Mouse (Mus musculus) midbrain, embryonic 12.5 days (tissue): ENCODE measurements at regions not wholly inside any gene's neighbourhood (a gene's known extent, or its start where the extent isn't known, plus 50 kb on each side); places are given as distances from the start of the nearest gene placed in this dataset.

Experiments
- ATAC-seq: fragments of 200-750 bp; cut with Nextera tagmentation; 2 replicates; pipeline ENCODE4 v1.8.0; 2017; ENCODE audit warnings: low read depth, moderate TSS enrichment, moderate library complexity; ENCODE audit not compliant: low FRiP score
- H3K27ac ChIP-seq: fragments of 300-500 bp; sonication (generic); replicated peaks from 2 replicates; pipeline ENCODE4 v1.5.1; 2016; ENCODE audit warnings: mild to moderate bottlenecking
- H3K27me3 ChIP-seq: fragments of 300-500 bp; sonication (generic); 2 replicates; pipeline ENCODE4 v1.6.1; 2016; ENCODE audit warnings: mild to moderate bottlenecking
- H3K36me3 ChIP-seq: fragments of 300-500 bp; sonication (generic); 2 replicates; pipeline ENCODE4 v1.6.1; 2016
- H3K4me1 ChIP-seq: fragments of 300-500 bp; sonication (generic); 2 replicates; pipeline ENCODE4 v1.6.1; 2016
- H3K4me2 ChIP-seq: fragments of 300-500 bp; sonication (generic); replicated peaks from 2 replicates; pipeline ENCODE4 v1.6.1; 2016; ENCODE audit warnings: mild to moderate bottlenecking, moderate library complexity
- H3K4me3 ChIP-seq: fragments of 300-500 bp; sonication (generic); 2 replicates; pipeline ENCODE4 v1.5.1; 2016; ENCODE audit warnings: mild to moderate bottlenecking
- H3K9ac ChIP-seq: fragments of 300-500 bp; sonication (generic); replicated peaks from 2 replicates; pipeline ENCODE4 v1.6.1; 2016; ENCODE audit warnings: mild to moderate bottlenecking, moderate library complexity
- H3K9me3 ChIP-seq: fragments of 300-500 bp; sonication (generic); 2 replicates; pipeline ENCODE4 v1.6.1; 2016; ENCODE audit warnings: mild to moderate bottlenecking
- WGBS: fragments of 180-500 bp; shearing (Covaris S2); methylation state at CpG from one replicate; pipeline ENCODE4 v1.1.7; 2016; 5-methylcytosine and 5-hydroxymethylcytosine counted together

- WGBS: 60% methylated on average over 3 of the region's 3 CpGs
- no peak overlapping the region for H3K4me3 ChIP-seq
- no peak for ATAC-seq
Measured at GRCm38 (mm10) chr2:159501039-159501438, 706.4 kb downstream of the Dhx35 start.

GRCm38 (mm10) chr2:159519066-159519465, 724.5 kb downstream of the Dhx35 start:
- Histone ChIP-seq H3K4me1 (no peaks in the 10 kb centered on the region), H3K27me3 (no peaks in the 10 kb centered on the region), H3K4me3 (no peak overlapping the region), H3K4me2 (no peak overlapping the region), H3K9ac (no peak overlapping the region), H3K36me3 (no peaks in the 10 kb centered on the region), H3K9me3 (no peaks in the 10 kb centered on the region), H3K27ac (no peak overlapping the region)
- no peak for ATAC-seq
- 79% methylated on average over 4 of the region's 4 CpGs for WGBS

More at GRCm38 (mm10) chr2:159501039-159501438, 706.4 kb downstream of the Dhx35 start:
- Histone ChIP-seq H3K27me3 (no peaks in the 10 kb centered on the region), H3K27ac (no peak overlapping the region), H3K9me3 (no peaks in the 10 kb centered on the region), H3K4me1 (no peaks in the 10 kb centered on the region), H3K9ac (no peak overlapping the region), H3K36me3 (no peaks in the 10 kb centered on the region), H3K4me2 (no peak overlapping the region)

- H3K9ac ChIP-seq: no peak overlapping the region
- H3K36me3 ChIP-seq: no peaks in the 10 kb centered on the region
- no peaks in the 10 kb centered on the region for H3K9me3 ChIP-seq
- H3K4me2 ChIP-seq: no peak overlapping the region
- H3K4me3 ChIP-seq: no peak overlapping the region
- H3K27me3 ChIP-seq: no peaks in the 10 kb centered on the region
- WGBS: 84% methylated on average over 2 of the region's 2 CpGs
- no peaks in the 10 kb centered on the region for H3K4me1 ChIP-seq
- no peak overlapping the region for H3K27ac ChIP-seq
- no peak for ATAC-seq
Measured at GRCm38 (mm10) chr2:159523739-159524138, 729.1 kb downstream of the Dhx35 start.

- Histone ChIP-seq H3K36me3 (no peaks in the 10 kb centered on the region), H3K4me1 (no peaks in the 10 kb centered on the region), H3K9me3 (no peaks in the 10 kb centered on the region), H3K27ac (no peak overlapping the region), H3K4me3 (no peak overlapping the region), H3K9ac (no peak overlapping the region), H3K27me3 (no peaks in the 10 kb centered on the region), H3K4me2 (no peak overlapping the region)
- 73% methylated on average over 2 of the region's 2 CpGs for WGBS
- ATAC-seq: no peak
Measured at GRCm38 (mm10) chr2:159534951-159535350, 740.3 kb downstream of the Dhx35 start.

GRCm38 (mm10) chr2:159539261-159539660, 744.7 kb downstream of the Dhx35 start:
- Histone ChIP-seq H3K27me3 (no peaks in the 10 kb centered on the region), H3K9me3 (no peaks in the 10 kb centered on the region), H3K4me2 (no peak overlapping the region), H3K27ac (no peak overlapping the region), H3K4me3 (no peak overlapping the region), H3K36me3 (no peaks in the 10 kb centered on the region), H3K4me1 (no peaks in the 10 kb centered on the region), H3K9ac (no peak overlapping the region)
- ATAC-seq: no peak

- Histone ChIP-seq H3K4me3 (no peak overlapping the region), H3K4me1 (no peaks in the 10 kb centered on the region), H3K9me3 (no peaks in the 10 kb centered on the region), H3K4me2 (no peak overlapping the region), H3K27ac (no peak overlapping the region), H3K27me3 (no peaks in the 10 kb centered on the region), H3K9ac (no peak overlapping the region), H3K36me3 (no peaks in the 10 kb centered on the region)
- no peak for ATAC-seq
- WGBS: 94% methylated on average over 3 of the region's 3 CpGs
Measured at GRCm38 (mm10) chr2:159557567-159557966, 763.0 kb downstream of the Dhx35 start.

- H3K27me3 ChIP-seq: no peaks in the 10 kb centered on the region; the same call in 1 of the 2 replicates
- no peak for ATAC-seq
- H3K4me2 ChIP-seq: no peak overlapping the region
- 91% methylated on average over 4 of the region's 4 CpGs for WGBS
- H3K9ac ChIP-seq: no peak overlapping the region
- H3K4me3 ChIP-seq: no peak overlapping the region
- H3K27ac ChIP-seq: no peak overlapping the region
- no peaks in the 10 kb centered on the region for H3K9me3 ChIP-seq
- no peaks in the 10 kb centered on the region for H3K4me1 ChIP-seq
- no peaks in the 10 kb centered on the region for H3K36me3 ChIP-seq
Measured at GRCm38 (mm10) chr2:159565255-159565654, 768.7 kb downstream of the Gm826 start.

- no peak for ATAC-seq
- WGBS: 88% methylated on average over 5 of the region's 5 CpGs
- no peaks in the 10 kb centered on the region for H3K36me3 ChIP-seq
- H3K9me3 ChIP-seq: no peaks in the 10 kb centered on the region
- no peaks in the 10 kb centered on the region; the same call in 1 of the 2 replicates for H3K27me3 ChIP-seq
- no peak overlapping the region for H3K27ac ChIP-seq
- H3K4me2 ChIP-seq: no peak overlapping the region
- no peak overlapping the region for H3K9ac ChIP-seq
- no peak overlapping the region for H3K4me3 ChIP-seq
- H3K4me1 ChIP-seq: no peaks in the 10 kb centered on the region
Measured at GRCm38 (mm10) chr2:159565921-159566320, 768.0 kb downstream of the Gm826 start.

GRCm38 (mm10) chr2:159566461-159566860, 767.5 kb downstream of the Gm826 start:
- 81% methylated on average over 5 of the region's 5 CpGs for WGBS

GRCm38 (mm10) chr2:159568391-159568790, 765.6 kb downstream of the Gm826 start:
- Histone ChIP-seq H3K4me1 (no peaks in the 10 kb centered on the region), H3K9ac (no peak overlapping the region), H3K27me3 (no peaks in the 10 kb centered on the region; the same call in 1 of the 2 replicates), H3K4me2 (no peak overlapping the region), H3K4me3 (no peak overlapping the region), H3K36me3 (no peaks in the 10 kb centered on the region), H3K27ac (no peak overlapping the region), H3K9me3 (no peaks in the 10 kb centered on the region)
- no peak for ATAC-seq
- WGBS: 87% methylated on average over 4 of the region's 4 CpGs

More at GRCm38 (mm10) chr2:159566461-159566860, 767.5 kb downstream of the Gm826 start:
- Histone ChIP-seq H3K9ac (no peak overlapping the region), H3K36me3 (no peaks in the 10 kb centered on the region), H3K4me3 (no peak overlapping the region), H3K4me2 (no peak overlapping the region), H3K4me1 (no peaks in the 10 kb centered on the region), H3K27me3 (no peaks in the 10 kb centered on the region; the same call in 1 of the 2 replicates), H3K9me3 (no peaks in the 10 kb centered on the region), H3K27ac (no peak overlapping the region)
- no peak for ATAC-seq

- whole genome bisulfite sequencing: 83% methylated on average over 2 of the region's 2 CpGs
- Histone ChIP-seq H3K27ac (no peak overlapping the region), H3K4me2 (no peak overlapping the region), H3K9ac (no peak overlapping the region), H3K36me3 (no peaks in the 10 kb centered on the region), H3K9me3 (no peaks in the 10 kb centered on the region), H3K27me3 (no peaks in the 10 kb centered on the region), H3K4me3 (no peak overlapping the region), H3K4me1 (no peaks in the 10 kb centered on the region)
- ATAC-seq: no peak
Measured at GRCm38 (mm10) chr2:159571862-159572261, 762.1 kb downstream of the Gm826 start.

GRCm38 (mm10) chr2:159575271-159575670, 758.7 kb downstream of the Gm826 start:
- ATAC-seq: no peak
- H3K36me3 ChIP-seq: no peaks in the 10 kb centered on the region
- no peak overlapping the region for H3K4me2 ChIP-seq
- H3K9me3 ChIP-seq: no peaks in the 10 kb centered on the region
- no peaks in the 10 kb centered on the region for H3K27me3 ChIP-seq
- H3K4me3 ChIP-seq: no peak overlapping the region
- no peak overlapping the region for H3K27ac ChIP-seq
- WGBS: 85% methylated on average over 5 of the region's 5 CpGs
- no peaks in the 10 kb centered on the region for H3K4me1 ChIP-seq
- H3K9ac ChIP-seq: no peak overlapping the region

GRCm38 (mm10) chr2:159583103-159583502, 750.9 kb downstream of the Gm826 start:
- Histone ChIP-seq H3K27me3 (no peaks in the 10 kb centered on the region), H3K36me3 (no peaks in the 10 kb centered on the region), H3K4me1 (peaks cover 4% of the 10 kb centered on the region; the same call in 1 of the 2 replicates), H3K4me3 (no peak overlapping the region), H3K4me2 (no peak overlapping the region), H3K9ac (no peak overlapping the region), H3K27ac (no peak overlapping the region), H3K9me3 (no peaks in the 10 kb centered on the region)
- ATAC-seq: no peak
- WGBS: 54% methylated on average over 8 of the region's 8 CpGs
